Mouse (Mus musculus) intestine, postnatal 0 days (tissue): Measurements from ENCODE around the gene Cfap61. TPM values are rescaled to one million over a fixed set of nuclear protein-coding genes. Genes with fewer than 3 reads are reported as not detected.

Source experiments
- ATAC-seq: fragments of 200-750 bp; cut with Nextera tagmentation; 2 replicates; pipeline ENCODE4 v1.8.0; 2017; ENCODE audit warnings: mild to moderate bottlenecking, moderate TSS enrichment, moderate library complexity
- H3K27ac ChIP-seq: fragments of 300-500 bp; sonication (generic); 2 replicates; pipeline ENCODE4 v1.5.1; 2014; ENCODE audit warnings: mild to moderate bottlenecking, low read depth, low read length, moderate library complexity
- H3K27me3 ChIP-seq: fragments of 300-500 bp; sonication (generic); replicated peaks from 2 replicates; pipeline ENCODE4 v1.6.1; 2014; ENCODE audit warnings: low read length, mixed read lengths; ENCODE audit not compliant: control insufficient read depth, insufficient read depth
- H3K36me3 ChIP-seq: fragments of 300-500 bp; sonication (generic); 2 replicates; pipeline ENCODE4 v1.6.1; 2014; ENCODE audit warnings: mild to moderate bottlenecking, moderate library complexity; ENCODE audit not compliant: control insufficient read depth, insufficient read depth
- H3K4me1 ChIP-seq: fragments of 300-500 bp; sonication (generic); replicated peaks from 2 replicates; pipeline ENCODE4 v1.6.1; 2014; ENCODE audit warnings: antibody characterized with exemption, low read length, mixed read lengths; ENCODE audit not compliant: control insufficient read depth, insufficient read depth
- H3K4me2 ChIP-seq: fragments of 300-500 bp; sonication (generic); replicated peaks from 2 replicates; pipeline ENCODE4 v1.6.1; 2014; ENCODE audit warnings: low read depth, mild to moderate bottlenecking, moderate library complexity
- H3K4me3 ChIP-seq: fragments of 300-500 bp; sonication (generic); 2 replicates; pipeline ENCODE4 v1.5.1; 2014; ENCODE audit warnings: low read depth, low read length
- H3K9ac ChIP-seq: fragments of 300-500 bp; sonication (generic); 2 replicates; pipeline ENCODE4 v1.6.1; 2014; ENCODE audit warnings: mild to moderate bottlenecking, low read depth, low read length
- H3K9me3 ChIP-seq: fragments of 300-500 bp; sonication (generic); 2 replicates; pipeline ENCODE4 v1.6.1; 2016; ENCODE audit warnings: mixed run types; ENCODE audit not compliant: control insufficient read depth
- CTCF ChIP-seq: sonication (generic); IDR thresholded peaks from 2 replicates; pipeline ENCODE4 v1.5.1; 2016; ENCODE audit warnings: low read depth, mild to moderate bottlenecking, control low read depth, antibody characterized with exemption, moderate library complexity
- WGBS: fragments of 180-500 bp; shearing (Covaris S2); extraction: QIAGEN DNeasy Blood & Tissue Kit; methylation state at CpG from one replicate; pipeline ENCODE4 v1.1.7; 2014; 5-methylcytosine and 5-hydroxymethylcytosine counted together
- polyA plus RNA-seq: library from polyadenylated mRNA; unstranded; fragments of >200 nt; fragmentation: Nextera tagmentation; extraction: Ambion mirVana; gene quantifications from 2 replicates; pipeline ENCODE4 v1.2.1, GENCODE M21; 2015

Gene Cfap61
- polyA plus RNA-seq, 1 experiment from 2014 or later = 0.08 TPM

DNA sequence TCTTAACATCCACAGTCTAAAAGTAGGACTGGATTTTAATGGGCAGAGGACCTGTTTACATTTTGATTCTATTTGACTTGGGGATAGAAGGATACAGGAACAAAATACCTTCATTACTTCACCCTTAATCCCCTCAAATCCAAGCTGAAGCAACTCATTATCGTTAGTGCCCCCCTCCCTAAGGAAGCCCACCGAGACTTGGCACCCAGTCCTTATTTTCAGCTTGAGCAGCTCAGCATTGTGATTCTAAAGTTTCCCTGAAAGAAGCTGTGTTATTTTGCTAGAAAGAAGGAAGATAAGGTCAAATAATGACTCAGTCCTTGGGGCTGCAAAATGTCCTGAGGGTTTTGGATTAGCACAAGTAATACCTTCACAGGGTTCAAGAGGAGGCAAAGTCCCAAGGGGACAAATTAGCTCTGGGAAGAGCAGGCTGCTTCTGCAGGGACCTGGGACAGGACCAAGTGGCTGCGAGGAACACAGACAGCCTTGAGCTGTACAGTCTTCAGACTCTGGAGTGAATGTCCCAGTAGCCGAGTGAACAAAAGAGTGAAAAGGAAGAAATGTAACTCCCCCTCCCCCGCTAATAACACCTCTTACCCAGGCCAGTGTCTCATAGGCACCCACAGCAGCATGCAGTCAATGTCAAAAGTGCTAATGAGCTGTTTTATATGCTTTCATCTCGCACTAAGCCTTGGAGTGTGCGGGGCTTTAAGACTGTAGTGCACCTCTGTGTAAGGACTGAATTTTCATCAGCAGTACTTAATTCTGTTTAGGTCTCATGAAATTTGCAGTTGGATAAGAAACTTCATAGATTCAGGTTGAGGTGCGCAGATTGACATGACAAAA lies 81.0 kb downstream of the Cfap61 start:
- ATAC-seq = no peak
- no peaks in the 10 kb centered on the region for H3K4me1 ChIP-seq
- no peak for TF ChIP-seq CTCF
- 71% methylated on average over 8 of the region's 8 CpGs for WGBS
- no peak overlapping the region for H3K4me3 ChIP-seq
- no peaks in the 10 kb centered on the region for H3K36me3 ChIP-seq
- H3K9me3 ChIP-seq = no peaks in the 10 kb centered on the region
- H3K27ac ChIP-seq = no peak overlapping the region
- H3K27me3 ChIP-seq = no peaks in the 10 kb centered on the region
- no peak overlapping the region for H3K4me2 ChIP-seq
- no peak overlapping the region for H3K9ac ChIP-seq

DNA sequence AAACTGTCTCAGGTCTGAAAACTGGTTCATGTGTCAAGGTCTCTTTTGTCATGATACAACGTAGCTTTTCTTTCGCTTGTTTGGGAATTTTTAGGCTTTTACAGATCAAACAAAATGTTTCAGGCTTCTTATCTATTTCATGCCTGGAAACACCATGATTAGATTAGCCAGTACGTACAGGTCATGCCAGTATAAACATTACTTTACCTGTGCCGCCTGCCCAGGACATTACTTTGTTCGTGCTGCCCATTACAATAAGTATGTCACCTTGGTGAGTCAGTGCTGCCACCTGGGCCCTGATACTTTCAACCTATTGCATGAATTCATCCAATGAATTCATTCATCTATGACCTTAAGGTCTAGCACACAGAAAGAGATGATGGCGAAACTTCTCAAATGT lies 88.3 kb downstream of the Cfap61 start:
- no peak overlapping the region for H3K4me2 ChIP-seq

DNA sequence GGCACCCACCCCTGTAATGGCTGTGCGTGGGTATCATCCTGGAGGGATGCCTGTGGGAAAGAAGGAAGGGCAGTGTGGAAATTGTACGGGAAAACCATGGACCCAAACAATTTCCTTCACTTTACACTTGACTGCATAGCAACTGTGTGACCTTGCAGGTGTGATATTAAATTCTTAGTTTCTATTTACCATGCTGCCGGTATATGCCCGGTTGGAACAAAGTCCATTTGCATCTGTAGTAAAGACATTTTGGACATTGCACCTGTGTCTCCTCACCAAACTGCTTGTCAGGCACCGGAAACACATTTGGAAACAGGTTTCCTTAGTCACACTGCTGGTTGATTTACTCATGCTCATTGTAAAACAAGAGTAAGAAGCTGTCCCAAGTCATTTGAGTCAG lies 109.1 kb downstream of the Cfap61 start:
- WGBS = 50% methylated on average over 5 of the region's 5 CpGs
- peak; percentile 79 for ATAC-seq
- Histone ChIP-seq H3K36me3 (no peaks in the 10 kb centered on the region), H3K9me3 (no peaks in the 10 kb centered on the region), H3K4me1 (no peaks in the 10 kb centered on the region; the same call in 1 of the 2 replicates), H3K4me3 (no peak overlapping the region), H3K27ac (no peak overlapping the region), H3K9ac (no peak overlapping the region), H3K27me3 (no peaks in the 10 kb centered on the region), H3K4me2 (no peak overlapping the region)
- TF ChIP-seq CTCF = no peak

More for the DNA sequence above, 88.3 kb downstream of the Cfap61 start:
- WGBS = 69% methylated on average over 6 of the region's 6 CpGs
- Histone ChIP-seq H3K9me3 (no peaks in the 10 kb centered on the region), H3K9ac (no peak overlapping the region), H3K27ac (no peak overlapping the region), H3K27me3 (no peaks in the 10 kb centered on the region), H3K4me1 (no peaks in the 10 kb centered on the region), H3K36me3 (no peaks in the 10 kb centered on the region), H3K4me3 (no peak overlapping the region)
- TF ChIP-seq CTCF = no peak
- no peak for ATAC-seq

DNA sequence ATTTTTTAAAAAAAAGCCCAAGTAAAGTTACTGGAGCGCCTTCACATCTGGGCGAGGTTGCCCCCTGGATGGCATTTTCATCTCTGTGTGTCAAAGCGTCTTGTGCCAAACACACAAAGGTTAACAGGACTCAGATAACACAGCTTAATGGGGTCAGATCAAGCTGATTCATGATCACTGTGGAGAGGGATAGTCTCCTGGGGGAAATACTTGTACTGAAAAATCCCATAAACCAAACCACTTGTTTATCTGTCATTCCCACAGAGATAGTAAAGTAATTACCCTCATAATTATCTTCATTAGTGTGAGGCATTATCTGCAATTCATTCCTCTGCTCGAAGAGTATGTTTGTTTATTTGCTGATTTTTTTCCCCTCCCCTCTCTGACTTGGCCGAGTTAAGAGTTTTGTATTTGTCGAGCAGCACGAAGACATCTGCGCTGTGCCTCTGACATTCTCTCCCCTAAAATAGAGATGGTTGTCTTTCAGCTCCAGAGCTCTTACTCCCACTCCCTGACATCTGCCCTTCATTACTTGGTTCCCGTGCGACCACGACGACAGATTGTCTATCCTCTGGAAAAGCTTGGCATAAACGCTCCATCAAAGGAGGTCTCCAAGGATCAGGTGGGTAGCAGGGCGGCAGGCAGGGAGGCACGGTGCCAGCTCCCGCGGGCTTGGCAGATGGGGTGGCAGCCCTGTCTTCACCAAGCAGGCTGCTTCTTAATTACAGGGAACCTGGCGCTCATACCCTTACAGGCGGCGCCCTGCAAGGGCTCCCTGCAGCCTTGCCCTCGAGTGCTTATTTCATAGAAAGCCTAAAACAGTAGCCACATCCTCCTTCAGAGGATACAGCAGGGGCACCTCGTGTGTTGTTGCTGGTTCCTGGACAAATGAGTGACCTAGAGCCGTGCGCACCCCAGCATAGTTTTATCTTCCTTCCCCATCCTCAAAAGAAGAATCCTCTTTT lies 110.6 kb downstream of the Cfap61 start:
- Histone ChIP-seq H3K27ac (no peak overlapping the region), H3K36me3 (no peaks in the 10 kb centered on the region), H3K4me3 (no peak overlapping the region), H3K9ac (no peak overlapping the region), H3K4me1 (no peaks in the 10 kb centered on the region; the same call in 1 of the 2 replicates), H3K9me3 (no peaks in the 10 kb centered on the region), H3K4me2 (no peak overlapping the region), H3K27me3 (no peaks in the 10 kb centered on the region)
- 50% methylated on average over 24 of the region's 24 CpGs for WGBS
- no peak for ATAC-seq
- no peak for TF ChIP-seq CTCF

DNA sequence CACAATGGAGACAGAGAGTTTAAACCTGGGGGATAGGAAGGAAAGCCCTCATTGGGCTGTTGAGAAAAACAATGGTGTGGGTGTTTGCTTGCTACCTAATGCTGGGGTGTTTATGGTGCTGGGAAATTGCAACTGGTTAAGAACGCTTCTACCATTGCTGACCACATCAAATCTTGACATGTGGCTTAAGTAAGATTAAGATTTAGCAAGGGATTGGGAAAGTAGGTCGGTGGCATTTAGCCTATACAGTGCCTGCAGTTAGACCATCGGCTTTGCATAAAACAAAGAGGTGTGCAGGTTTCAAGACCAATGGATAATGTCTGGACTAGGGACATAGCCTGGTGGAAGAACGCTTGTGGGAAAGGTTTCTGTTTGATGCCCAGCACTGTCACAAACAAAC lies 113.1 kb downstream of the Cfap61 start:
- Histone ChIP-seq H3K27me3 (no peaks in the 10 kb centered on the region), H3K9me3 (no peaks in the 10 kb centered on the region), H3K4me3 (no peak overlapping the region), H3K4me1 (no peaks in the 10 kb centered on the region; the same call in 1 of the 2 replicates), H3K9ac (no peak overlapping the region), H3K36me3 (no peaks in the 10 kb centered on the region), H3K4me2 (no peak overlapping the region), H3K27ac (no peak overlapping the region)
- no peak for ATAC-seq
- 79% methylated on average over 4 of the region's 4 CpGs for WGBS
- no peak for TF ChIP-seq CTCF

DNA sequence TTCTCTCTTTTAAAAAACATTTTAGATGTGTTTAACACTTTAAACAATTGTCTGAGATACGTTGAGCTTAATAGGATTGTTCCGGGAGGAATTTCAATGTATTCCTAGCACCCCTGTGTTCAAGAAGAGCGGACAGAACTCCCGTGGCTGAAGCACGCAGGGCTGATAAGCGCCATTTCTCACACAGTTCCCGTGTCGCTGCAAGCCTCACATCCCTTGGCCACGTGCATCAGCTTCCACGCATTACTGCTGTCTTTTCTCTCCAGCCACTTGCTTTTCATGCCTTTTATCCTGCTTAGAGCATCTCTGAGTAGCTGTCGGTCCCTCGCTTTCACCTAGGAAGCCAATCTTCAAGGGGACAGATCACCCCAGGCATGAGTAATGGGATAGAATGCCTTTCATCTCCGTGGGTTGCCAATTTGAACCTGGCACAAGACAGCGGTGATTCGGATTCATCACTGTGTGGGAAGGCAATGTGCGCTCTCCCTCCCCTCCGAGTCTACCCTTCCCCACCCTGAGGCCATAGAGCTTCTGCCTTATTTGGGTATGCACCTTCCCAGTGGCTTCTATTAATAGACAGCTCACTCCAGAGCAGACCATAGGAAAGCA lies 113.7 kb downstream of the Cfap61 start:
- WGBS = 79% methylated on average over 17 of the region's 17 CpGs
- no peak for ATAC-seq
- TF ChIP-seq CTCF = no peak

More for the DNA sequence above, 113.7 kb downstream of the Cfap61 start:
- Histone ChIP-seq H3K27me3 (no peaks in the 10 kb centered on the region), H3K4me2 (no peak overlapping the region), H3K9me3 (no peaks in the 10 kb centered on the region), H3K4me3 (no peak overlapping the region), H3K9ac (no peak overlapping the region), H3K27ac (no peak overlapping the region), H3K36me3 (no peaks in the 10 kb centered on the region), H3K4me1 (no peaks in the 10 kb centered on the region; the same call in 1 of the 2 replicates)
